Mouse (Mus musculus): ENCODE measurements at regions not wholly inside any gene's neighbourhood (a gene's known extent, or its start where the extent isn't known, plus 50 kb on each side); places are given as distances from the start of the nearest gene placed in this dataset.

DNA sequence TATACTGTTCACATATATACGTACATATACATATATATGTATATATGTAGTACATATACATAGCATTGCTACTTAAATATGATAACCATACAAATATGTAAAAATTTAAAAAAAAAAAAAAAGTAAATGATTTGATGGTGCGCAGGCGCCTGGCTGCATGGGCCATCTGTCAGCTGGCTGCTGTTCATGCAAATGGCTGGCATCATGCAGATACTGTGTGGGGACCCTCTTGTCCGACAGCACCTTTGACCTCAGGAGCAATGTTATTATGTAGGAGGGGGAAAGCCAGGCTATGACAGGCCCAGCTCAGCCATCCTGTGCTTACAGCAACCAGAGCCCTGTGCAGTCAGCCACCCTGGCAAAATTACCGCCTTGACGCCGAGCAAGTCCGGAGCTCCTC lies 65.1 kb upstream of the Tnrc6c start:
- DNase-seq (ENCODE audit: low spot score in 2 of 2) = no peak

DNA sequence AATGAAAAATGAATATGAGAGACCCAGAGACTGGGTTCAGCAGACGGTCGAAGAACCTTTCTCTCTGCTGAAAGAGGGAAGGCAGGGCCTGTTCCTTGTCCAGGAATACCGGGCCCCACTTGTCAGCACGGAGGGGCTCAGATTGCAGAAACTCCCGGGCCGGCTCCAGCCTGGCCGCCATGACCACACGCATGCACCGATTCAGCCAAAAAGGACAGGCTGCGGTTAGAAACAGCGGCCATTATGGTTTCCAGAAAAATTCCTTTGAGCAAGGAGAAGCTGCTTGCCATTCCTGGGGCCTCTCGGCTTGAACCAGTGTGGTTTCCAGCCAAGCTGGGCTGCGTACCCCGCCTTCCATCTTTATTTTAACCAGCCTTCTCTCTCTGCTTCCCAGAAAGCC lies 64.7 kb upstream of the Tnrc6c start:
- DNase-seq (ENCODE audit: low spot score in 2 of 2) = no peak

DNA sequence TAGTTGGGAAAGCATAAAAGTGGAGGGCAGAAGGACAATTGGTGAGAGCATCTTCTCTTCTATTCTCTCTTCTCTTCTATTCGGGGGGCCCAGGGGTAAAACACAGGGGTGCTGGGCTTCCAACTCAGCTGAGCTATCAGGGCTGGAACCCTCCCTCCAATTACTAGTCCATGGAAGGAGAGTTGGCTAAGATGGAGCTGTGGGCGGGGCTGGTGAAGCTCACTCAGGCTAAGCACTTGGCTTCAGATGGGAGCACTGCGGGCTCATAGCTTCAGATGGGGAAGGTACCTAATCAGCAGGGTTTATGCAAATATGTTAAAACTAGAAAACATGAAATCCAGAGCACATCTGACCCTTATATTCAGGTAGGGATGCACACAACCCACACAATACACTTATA lies 61.5 kb upstream of the Tnrc6c start:
- DNase-seq (ENCODE audit: low spot score in 2 of 2) = no peak

DNA sequence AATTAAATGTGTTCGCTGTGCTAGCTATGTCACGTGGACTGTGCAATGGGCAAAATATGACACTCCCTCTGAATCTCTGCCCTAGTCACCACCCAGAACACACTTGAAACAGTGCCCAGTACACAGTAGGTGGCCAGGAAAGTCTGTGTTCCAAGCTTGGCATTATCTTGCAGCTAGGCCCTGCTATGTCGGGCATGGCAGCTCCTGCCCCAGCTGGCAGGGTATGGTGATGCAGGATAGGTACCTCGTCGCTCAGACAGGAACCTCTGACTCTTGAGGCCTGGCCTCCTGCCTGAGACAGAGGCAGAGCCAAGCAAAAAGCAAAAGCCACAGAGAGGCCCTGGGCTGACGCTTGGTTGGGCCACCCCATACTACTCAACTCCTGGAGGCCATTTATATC lies 57.9 kb upstream of the Tnrc6c start:
- peak; percentile 84 for DNase-seq (ENCODE audit: low spot score in 2 of 2)

DNA sequence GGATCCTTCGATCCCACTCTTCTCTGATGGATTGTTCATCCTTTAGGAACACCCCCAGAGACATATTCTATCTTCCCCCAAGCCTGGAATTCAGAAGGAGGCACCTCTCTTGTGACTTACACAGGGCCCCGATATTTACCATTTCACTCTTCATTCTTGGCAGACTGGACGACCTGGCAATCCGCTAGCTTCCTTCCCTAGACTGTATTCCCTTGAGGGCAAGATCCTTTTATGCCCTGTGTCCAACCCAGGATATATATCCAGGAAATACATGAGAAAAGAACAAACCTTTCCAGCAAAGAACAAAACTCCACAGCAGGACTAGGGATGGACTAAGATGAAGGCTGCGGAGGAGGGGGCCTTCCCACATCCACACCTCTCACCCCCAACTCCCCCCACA lies 56.3 kb upstream of the Tnrc6c start:
- DNase-seq (ENCODE audit: low spot score in 2 of 2) = no peak

DNA sequence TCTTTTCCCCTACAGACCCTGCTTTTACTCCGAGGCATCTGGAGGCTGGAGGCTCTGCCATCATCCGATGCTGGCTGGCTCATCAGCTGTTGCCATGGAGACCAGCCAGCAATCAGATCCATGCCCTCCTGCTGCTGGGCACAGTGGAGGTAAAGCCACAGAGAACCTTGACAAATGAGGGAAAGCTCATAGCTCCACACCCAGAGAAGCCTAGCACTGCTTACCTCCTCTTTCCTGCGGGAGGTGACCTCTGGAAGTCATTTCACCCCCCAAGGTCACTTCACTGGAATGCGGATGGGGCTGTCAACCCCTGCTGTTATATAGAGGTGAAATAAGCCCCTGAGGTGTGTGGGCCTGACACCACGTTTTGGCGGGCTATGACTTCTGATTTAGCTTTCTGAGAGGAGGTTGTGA lies 55.9 kb upstream of the Tnrc6c start:
- no peak for DNase-seq (ENCODE audit: low spot score in 2 of 2)

DNA sequence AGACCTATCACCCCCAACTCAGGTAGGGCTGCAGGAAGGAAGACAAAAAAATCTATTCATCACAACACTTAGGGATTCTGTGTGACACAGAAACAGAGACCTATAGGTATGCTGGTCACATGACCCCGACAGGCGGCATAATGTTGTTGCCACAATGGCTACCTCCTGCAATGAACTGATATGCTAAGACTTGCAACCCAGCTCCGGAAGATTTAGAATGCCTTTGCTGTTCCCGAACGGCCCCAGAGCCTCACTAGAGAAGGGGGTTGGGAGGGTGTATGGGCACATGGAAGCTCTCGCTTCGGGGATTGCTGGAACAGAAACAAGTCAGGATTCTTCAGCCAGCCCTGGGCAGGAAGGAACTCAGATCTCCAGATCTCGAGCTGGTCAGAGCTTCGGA lies 55.5 kb upstream of the Tnrc6c start:
- peak in 1 of 2 experiments; percentile 20 for DNase-seq (ENCODE audit: low spot score in 2 of 2)

DNA sequence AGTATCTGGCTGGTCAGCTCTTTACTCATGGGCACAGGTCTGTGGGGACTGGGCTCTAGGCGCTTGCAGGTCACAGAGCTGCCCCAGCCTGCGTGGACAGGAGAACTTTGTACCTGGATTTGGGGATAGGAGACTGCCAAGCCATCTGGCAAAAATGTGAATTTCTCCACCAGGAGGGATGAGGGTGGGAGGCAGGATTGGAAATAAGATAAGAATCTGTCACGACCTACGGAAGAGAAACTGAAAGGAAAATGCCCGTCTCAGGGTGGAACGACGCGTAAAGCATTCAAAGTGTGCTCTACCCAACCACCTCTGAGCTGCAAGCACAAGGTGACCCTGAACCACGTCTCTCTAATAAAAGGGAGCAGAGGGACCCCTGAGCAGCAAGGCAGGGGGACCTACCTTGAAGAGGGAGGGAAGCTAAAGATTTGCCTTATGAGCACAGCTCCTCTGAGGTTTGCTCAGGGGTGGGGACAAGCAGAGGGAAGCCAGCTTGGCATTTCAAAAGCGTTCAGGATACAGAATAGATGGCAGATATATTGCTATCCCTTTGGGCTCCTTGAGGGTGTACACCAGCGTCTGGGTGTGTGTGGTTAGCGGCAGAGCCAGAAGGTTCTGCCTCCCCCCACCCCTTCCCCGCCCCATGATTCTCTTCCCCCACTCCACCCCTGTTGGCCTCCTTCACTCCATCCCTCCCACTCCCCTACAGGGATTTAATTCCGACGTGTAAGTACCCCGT lies 54.9 kb upstream of the Tnrc6c start:
- peak; percentile 33 to 46 for DNase-seq (ENCODE audit: low spot score in 2 of 2)

DNA sequence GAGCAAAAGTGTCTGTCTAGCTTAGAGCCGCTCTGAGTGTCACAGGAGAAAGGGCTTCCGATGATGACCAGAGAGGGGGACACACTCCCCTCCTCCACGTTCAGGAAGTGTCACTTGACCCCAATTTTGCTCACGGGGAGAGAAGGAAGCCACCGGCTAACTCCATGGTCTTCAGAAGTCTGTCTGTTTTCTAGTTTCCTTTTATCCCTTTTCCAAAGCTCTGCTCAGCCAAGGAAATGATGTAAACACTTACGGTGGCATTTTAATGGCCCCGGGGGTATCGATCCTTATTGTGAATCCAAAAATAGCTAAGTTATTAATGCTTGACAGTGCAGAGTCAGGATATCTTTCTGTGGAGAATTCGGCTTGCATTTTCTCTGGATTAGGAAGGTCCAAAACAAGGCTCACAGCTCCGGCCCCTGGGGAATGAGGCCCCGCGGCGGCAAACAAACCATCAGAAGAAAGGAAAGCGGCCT lies 54.3 kb upstream of the Tnrc6c start:
- peak in 1 of 2 experiments; percentile 29 for DNase-seq (ENCODE audit: low spot score in 2 of 2)

DNA sequence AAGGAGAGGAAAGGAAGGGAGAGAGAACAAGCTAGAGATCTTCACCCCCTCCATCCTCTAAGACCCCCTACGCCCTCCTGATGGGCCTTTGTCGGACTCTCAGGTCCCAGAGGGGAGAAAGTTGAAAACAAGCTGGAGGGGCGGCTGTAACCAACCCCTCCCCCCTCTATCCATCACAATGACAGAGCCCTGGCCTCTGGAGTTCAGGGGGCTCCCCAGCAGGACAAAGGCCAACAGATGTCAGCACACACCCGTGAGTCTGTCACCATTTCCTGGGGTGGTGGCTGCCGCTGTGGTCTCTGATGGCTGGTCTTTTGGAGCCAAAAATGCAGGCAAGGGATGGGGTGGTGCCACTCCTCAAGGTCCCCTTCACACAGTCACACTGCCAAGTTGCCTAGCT lies 52.9 kb upstream of the Tnrc6c start:
- no peak for DNase-seq (ENCODE audit: low spot score in 2 of 2)

DNA sequence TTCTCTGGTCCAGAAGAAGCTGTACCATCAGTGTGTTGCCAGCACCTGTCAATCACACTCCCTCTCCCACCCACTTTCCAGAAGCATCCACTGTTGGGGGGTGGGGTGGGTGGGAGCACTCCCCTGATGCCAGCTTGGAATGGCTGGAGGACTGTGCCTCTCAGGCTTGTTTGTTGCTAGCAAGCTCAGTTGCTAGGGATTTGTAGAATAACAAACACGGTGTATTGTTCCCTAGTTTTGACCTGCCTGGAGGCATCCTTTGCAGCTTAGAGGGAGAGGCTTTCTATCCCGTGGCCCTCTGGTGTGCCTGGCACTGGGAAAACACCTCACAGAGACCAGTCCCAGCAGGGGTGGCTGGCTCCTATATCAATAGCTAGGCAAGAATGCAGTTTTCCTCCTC lies 50.1 kb upstream of the Tnrc6c start:
- DNase-seq (ENCODE audit: low spot score in 2 of 2) = no peak

All from heart, adult 9 months (tissue).